Mouse (Mus musculus): ENCODE measurements around the gene Dyrk1a. TPM values are rescaled to one million over a fixed set of nuclear protein-coding genes. Genes with fewer than 3 reads are reported as not detected.
"Not testable (repeated sequence)": the region's sequence is repeated elsewhere in the genome, so short reads cannot be mapped to it uniquely, and the experiment has no call there.

The Dyrk1a gene
- total RNA-seq, 2 experiments from 2014 or later, result 88.1 to 92.8 TPM

- intact Hi-C loops (cut with DNase I), result no loop called here
These were observed 111.1 kb downstream of the Dyrk1a start for GRCm38 (mm10) chr16:94680924-94681323.

GRCm38 (mm10) chr16:94681760-94682159 is 112.0 kb downstream of the Dyrk1a start:
- no peak for DNase-seq (ENCODE audit: low spot score in 2 of 2)
- intact Hi-C loops (cut with DNase I), result no loop called here

More at GRCm38 (mm10) chr16:94680924-94681323, 111.1 kb downstream of the Dyrk1a start:
- no peak for DNase-seq (ENCODE audit: low spot score in 2 of 2)

GRCm38 (mm10) chr16:94683960-94684359 is 114.2 kb downstream of the Dyrk1a start:
- intact Hi-C loops (cut with DNase I), result no loop called here

GRCm38 (mm10) chr16:94693687-94694305 is 124.0 kb downstream of the Dyrk1a start:
- intact Hi-C loops (cut with DNase I), result no loop called here
- no peak for DNase-seq (ENCODE audit: low spot score in 2 of 2)

More at GRCm38 (mm10) chr16:94683960-94684359, 114.2 kb downstream of the Dyrk1a start:
- DNase-seq (ENCODE audit: low spot score in 2 of 2), result no peak

GRCm38 (mm10) chr16:94697553-94697952 is 127.7 kb downstream of the Dyrk1a start:
- intact Hi-C loops (cut with DNase I), result no loop called here
- no peak for DNase-seq (ENCODE audit: low spot score in 2 of 2)

GRCm38 (mm10) chr16:94698234-94698633 is 128.4 kb downstream of the Dyrk1a start:
- intact Hi-C loops (cut with DNase I); DNase-seq (ENCODE audit: low spot score in 2 of 2): not testable (repeated sequence)

- no peak for DNase-seq (ENCODE audit: low spot score in 2 of 2)
- intact Hi-C loops (cut with DNase I), result no loop called here
These were observed 131.3 kb downstream of the Dyrk1a start for GRCm38 (mm10) chr16:94701141-94701540.

- DNase-seq (ENCODE audit: low spot score in 2 of 2), result no peak
- intact Hi-C loops (cut with DNase I), result no loop called here
These were observed 132.2 kb downstream of the Dyrk1a start for GRCm38 (mm10) chr16:94701971-94702370.

- peak; percentile 86 to 87 for DNase-seq (ENCODE audit: low spot score in 2 of 2)
- intact Hi-C loops (cut with DNase I), result loop anchor here (5.0 kb wide), 1 partner anchor 141 kb away; the partner anchor contains the start of gene Dyrk1a
These were observed 143.8 kb downstream of the Dyrk1a start for GRCm38 (mm10) chr16:94713480-94714094.

- intact Hi-C loops (cut with DNase I), result loop anchor here (5.0 kb wide), 1 partner anchor 142 kb away; the partner anchor contains the start of gene Dyrk1a
- no peak for DNase-seq (ENCODE audit: low spot score in 2 of 2)
These were observed 144.7 kb downstream of the Dyrk1a start for GRCm38 (mm10) chr16:94714483-94714882.

GRCm38 (mm10) chr16:94717051-94717450 is 147.2 kb downstream of the Dyrk1a start:
- no peak for DNase-seq (ENCODE audit: low spot score in 2 of 2)
- intact Hi-C loops (cut with DNase I), result no loop called here

GRCm38 (mm10) chr16:94718919-94719318 is 149.1 kb downstream of the Dyrk1a start:
- intact Hi-C loops (cut with DNase I), result no loop called here
- DNase-seq (ENCODE audit: low spot score in 2 of 2), result no peak

- DNase-seq (ENCODE audit: low spot score in 2 of 2), result no peak
- intact Hi-C loops (cut with DNase I), result no loop called here
These were observed 149.7 kb downstream of the Dyrk1a start for GRCm38 (mm10) chr16:94719488-94719887.

- no peak for DNase-seq (ENCODE audit: low spot score in 2 of 2)
These were observed 150.8 kb downstream of the Dyrk1a start for GRCm38 (mm10) chr16:94720476-94721153.

GRCm38 (mm10) chr16:94721549-94722006 is 151.8 kb downstream of the Dyrk1a start:
- no peak for DNase-seq (ENCODE audit: low spot score in 2 of 2)
- intact Hi-C loops (cut with DNase I), result loop anchor here (5.0 to 10.0 kb wide), 2 partner anchors 194 to 623 kb away; partner anchors contain the start of gene Vps26c

More at GRCm38 (mm10) chr16:94720476-94721153, 150.8 kb downstream of the Dyrk1a start:
- intact Hi-C loops (cut with DNase I), result loop anchor here (5.0 to 10.0 kb wide), 2 partner anchors 193 to 624 kb away; partner anchors contain the start of gene Vps26c

GRCm38 (mm10) chr16:94722936-94723335 is 153.1 kb downstream of the Dyrk1a start:
- DNase-seq (ENCODE audit: low spot score in 2 of 2), result no peak
- intact Hi-C loops (cut with DNase I), result loop anchor here (5.0 to 10.0 kb wide), 2 partner anchors 196 to 622 kb away; partner anchors contain the start of gene Vps26c

GRCm38 (mm10) chr16:94724061-94724596 is 154.3 kb downstream of the Dyrk1a start:
- peak; percentile 93 to 97 for DNase-seq (ENCODE audit: low spot score in 2 of 2)
- intact Hi-C loops (cut with DNase I), result loop anchor here (2.0 to 10.0 kb wide), 3 partner anchors 59 to 621 kb away; partner anchors contain the start of gene Vps26c

- DNase-seq (ENCODE audit: low spot score in 2 of 2), result peak; percentile 66 to 72
- intact Hi-C loops (cut with DNase I), result loop anchor here (2.0 to 10.0 kb wide), 3 partner anchors 58 to 620 kb away; partner anchors contain the start of gene Vps26c
These were observed 155.0 kb downstream of the Dyrk1a start for GRCm38 (mm10) chr16:94724747-94725211.

GRCm38 (mm10) chr16:94729236-94729635 is 159.4 kb downstream of the Dyrk1a start:
- intact Hi-C loops (cut with DNase I), result loop anchor here (10.0 kb wide), 1 partner anchor 616 kb away; no protein-coding TSS in a partner anchor
- no peak for DNase-seq (ENCODE audit: low spot score in 2 of 2)
